Mouse (Mus musculus): ENCODE results near the gene Gm867.

- TF ChIP-seq CTCF (IDR thresholded peaks at IDR 0.05; ENCODE audit: low read depth) (no peak), EP300 (IDR thresholded peaks at IDR 0.05; ENCODE audit: low read depth) (no peak)
Measured at GRCm38 (mm10) chr10:75978119-75978834, 37.8 kb upstream of the Gm867 start.
